Mouse (Mus musculus): ENCODE measurements around the gene Pold1. TPM values are rescaled to one million over a fixed set of nuclear protein-coding genes. Genes with fewer than 3 reads are reported as not detected.

Pold1 gene
- polyA plus RNA-seq, 1 experiment from 2014 or later = 25.3 TPM

- no peak for ATAC-seq (replicated peaks)
- peaks cover 73% of the 10 kb centered on the region for H3K4me1 ChIP-seq
- H3K4me2 ChIP-seq = peak overlapping the region; percentile 97
These were observed 41.3 kb upstream of the Pold1 start for GRCm38 (mm10) chr7:44589946-44590345.

GRCm38 (mm10) chr7:44589149-44589548, 40.5 kb upstream of the Pold1 start:
- Histone ChIP-seq H3K4me1 (peaks cover 66% of the 10 kb centered on the region), H3K4me2 (peak overlapping the region; percentile 97), H3K4me3 (peak overlapping the region; percentile 75), H3K9ac (peak overlapping the region; percentile 40), H3K27ac (peak overlapping the region; percentile 40), H3K36me3 (replicated peaks) (no peaks in the 10 kb centered on the region), H3K27me3 (replicated peaks) (peaks cover 13% of the 10 kb centered on the region), H3K9me3 (no peaks in the 10 kb centered on the region)
- WGBS = 0% methylated on average over 32 of the region's 33 CpGs
- ATAC-seq (replicated peaks) = peak; percentile 24

More at GRCm38 (mm10) chr7:44589946-44590345, 41.3 kb upstream of the Pold1 start:
- Histone ChIP-seq H3K9me3 (no peaks in the 10 kb centered on the region), H3K27me3 (replicated peaks) (peaks cover 13% of the 10 kb centered on the region), H3K9ac (no peak overlapping the region; the same call in 1 of the 2 replicates), H3K4me3 (peak overlapping the region; percentile 75), H3K36me3 (replicated peaks) (no peaks in the 10 kb centered on the region), H3K27ac (peak overlapping the region; percentile 40)
- 2% methylated on average over 13 of the region's 13 CpGs for WGBS

GRCm38 (mm10) chr7:44588338-44588737, 39.7 kb upstream of the Pold1 start:
- peaks cover 13% of the 10 kb centered on the region for H3K27me3 ChIP-seq (replicated peaks)
- H3K4me1 ChIP-seq = peaks cover 59% of the 10 kb centered on the region
- H3K36me3 ChIP-seq (replicated peaks) = no peaks in the 10 kb centered on the region
- H3K9ac ChIP-seq = peak overlapping the region; percentile 40
- 13% methylated on average over 12 of the region's 12 CpGs for WGBS
- H3K27ac ChIP-seq = peak overlapping the region; percentile 40
- peak overlapping the region; percentile 97 for H3K4me2 ChIP-seq
- peak overlapping the region; percentile 75 for H3K4me3 ChIP-seq
- no peak for ATAC-seq (replicated peaks)
- H3K9me3 ChIP-seq = no peaks in the 10 kb centered on the region

GRCm38 (mm10) chr7:44587676-44588075, 39.0 kb upstream of the Pold1 start:
- H3K4me3 ChIP-seq = peak overlapping the region; percentile 75
- no peaks in the 10 kb centered on the region for H3K9me3 ChIP-seq
- ATAC-seq (replicated peaks) = no peak
- H3K36me3 ChIP-seq (replicated peaks) = no peaks in the 10 kb centered on the region
- H3K9ac ChIP-seq = peak overlapping the region; percentile 41
- H3K27me3 ChIP-seq (replicated peaks) = peaks cover 13% of the 10 kb centered on the region; the same call in 1 of the 2 replicates
- no peak overlapping the region for H3K27ac ChIP-seq
- peak overlapping the region; percentile 97 for H3K4me2 ChIP-seq
- 40% methylated on average over 6 of the region's 6 CpGs for WGBS
- peaks cover 52% of the 10 kb centered on the region for H3K4me1 ChIP-seq

- Histone ChIP-seq H3K36me3 (replicated peaks) (no peaks in the 10 kb centered on the region), H3K4me1 (peaks cover 45% of the 10 kb centered on the region), H3K4me2 (peak overlapping the region; percentile 97), H3K4me3 (peak overlapping the region; percentile 75), H3K27me3 (replicated peaks) (0 out of 2 replicates have a peak, but pooled peaks cover 6% of the 10 kb centered on the region), H3K9ac (peak overlapping the region; percentile 41), H3K9me3 (no peaks in the 10 kb centered on the region), H3K27ac (peak overlapping the region; percentile 75; the same call in 1 of the 2 replicates)
- peak; percentile 24; the same call in 1 of the 2 replicates for ATAC-seq (replicated peaks)
- under 1% methylated on average over 18 of the region's 18 CpGs for WGBS
These were observed 38.3 kb upstream of the Pold1 start for GRCm38 (mm10) chr7:44586930-44587329.

- 5% methylated on average over 19 of the region's 19 CpGs for WGBS
- ATAC-seq (replicated peaks) = no peak
- peak overlapping the region; percentile 75 for H3K27ac ChIP-seq
- no peaks in the 10 kb centered on the region for H3K9me3 ChIP-seq
- H3K4me1 ChIP-seq = peaks cover 41% of the 10 kb centered on the region
- H3K36me3 ChIP-seq (replicated peaks) = no peaks in the 10 kb centered on the region
- H3K27me3 ChIP-seq (replicated peaks) = 0 out of 2 replicates have a peak, but pooled peaks cover 2% of the 10 kb centered on the region
- peak overlapping the region; percentile 75 for H3K4me3 ChIP-seq
- peak overlapping the region; percentile 97 for H3K4me2 ChIP-seq
- H3K9ac ChIP-seq = peak overlapping the region; percentile 54
These were observed 37.9 kb upstream of the Pold1 start for GRCm38 (mm10) chr7:44586518-44586917.

- Histone ChIP-seq H3K4me1 (peaks cover 34% of the 10 kb centered on the region), H3K27ac (no peak overlapping the region), H3K9ac (no peak overlapping the region), H3K27me3 (replicated peaks) (no peaks in the 10 kb centered on the region), H3K9me3 (no peaks in the 10 kb centered on the region), H3K36me3 (replicated peaks) (no peaks in the 10 kb centered on the region), H3K4me3 (no peak overlapping the region), H3K4me2 (no peak overlapping the region)
- no peak for ATAC-seq (replicated peaks)
- 98% methylated on average over 6 of the region's 6 CpGs for WGBS
These were observed 37.0 kb upstream of the Pold1 start for GRCm38 (mm10) chr7:44585606-44586005.

GRCm38 (mm10) chr7:44584921-44585320, 36.3 kb upstream of the Pold1 start:
- peaks cover 29% of the 10 kb centered on the region for H3K4me1 ChIP-seq
- no peak for ATAC-seq (replicated peaks)
- H3K9me3 ChIP-seq = no peaks in the 10 kb centered on the region
- H3K27ac ChIP-seq = no peak overlapping the region
- H3K4me3 ChIP-seq = no peak overlapping the region
- no peaks in the 10 kb centered on the region for H3K36me3 ChIP-seq (replicated peaks)
- H3K27me3 ChIP-seq (replicated peaks) = no peaks in the 10 kb centered on the region
- H3K4me2 ChIP-seq = no peak overlapping the region
- 89% methylated on average over 6 of the region's 6 CpGs for WGBS
- H3K9ac ChIP-seq = no peak overlapping the region

GRCm38 (mm10) chr7:44584265-44584804, 35.7 kb upstream of the Pold1 start:
- H3K9me3 ChIP-seq = no peaks in the 10 kb centered on the region
- ATAC-seq (replicated peaks) = no peak
- no peaks in the 10 kb centered on the region for H3K36me3 ChIP-seq (replicated peaks)
- H3K4me2 ChIP-seq = no peak overlapping the region
- no peak overlapping the region for H3K4me3 ChIP-seq
- peaks cover 23% of the 10 kb centered on the region for H3K4me1 ChIP-seq
- WGBS = 94% methylated on average over 4 of the region's 4 CpGs
- H3K9ac ChIP-seq = no peak overlapping the region
- H3K27me3 ChIP-seq (replicated peaks) = no peaks in the 10 kb centered on the region
- H3K27ac ChIP-seq = no peak overlapping the region

GRCm38 (mm10) chr7:44583146-44583545, 34.5 kb upstream of the Pold1 start:
- no peak for ATAC-seq (replicated peaks)
- peaks cover 12% of the 10 kb centered on the region for H3K4me1 ChIP-seq
- H3K27me3 ChIP-seq (replicated peaks) = no peaks in the 10 kb centered on the region
- H3K4me2 ChIP-seq = no peak overlapping the region
- WGBS = 94% methylated on average over 1 of the region's 1 CpGs
- H3K9ac ChIP-seq = no peak overlapping the region
- no peaks in the 10 kb centered on the region for H3K36me3 ChIP-seq (replicated peaks)
- H3K27ac ChIP-seq = no peak overlapping the region
- H3K9me3 ChIP-seq = no peaks in the 10 kb centered on the region
- H3K4me3 ChIP-seq = no peak overlapping the region

- no peak overlapping the region for H3K27ac ChIP-seq
- H3K4me2 ChIP-seq = no peak overlapping the region
- no peaks in the 10 kb centered on the region for H3K36me3 ChIP-seq (replicated peaks)
- H3K4me1 ChIP-seq = peaks cover 7% of the 10 kb centered on the region
- 80% methylated on average over 5 of the region's 5 CpGs for WGBS
- ATAC-seq (replicated peaks) = no peak
- no peak overlapping the region for H3K4me3 ChIP-seq
- H3K9me3 ChIP-seq = no peaks in the 10 kb centered on the region
- H3K9ac ChIP-seq = no peak overlapping the region
- no peaks in the 10 kb centered on the region for H3K27me3 ChIP-seq (replicated peaks)
These were observed 34.1 kb upstream of the Pold1 start for GRCm38 (mm10) chr7:44582709-44583108.

- Histone ChIP-seq H3K4me2 (no peak overlapping the region), H3K9ac (no peak overlapping the region), H3K27ac (no peak overlapping the region), H3K36me3 (replicated peaks) (no peaks in the 10 kb centered on the region), H3K9me3 (no peaks in the 10 kb centered on the region), H3K4me1 (no peaks in the 10 kb centered on the region), H3K4me3 (no peak overlapping the region), H3K27me3 (replicated peaks) (no peaks in the 10 kb centered on the region)
- ATAC-seq (replicated peaks) = no peak
- WGBS = 81% methylated on average over 6 of the region's 6 CpGs
These were observed 33.0 kb upstream of the Pold1 start for GRCm38 (mm10) chr7:44581637-44582036.

GRCm38 (mm10) chr7:44576333-44576844, 27.7 kb upstream of the Pold1 start:
- H3K4me3 ChIP-seq = no peak overlapping the region
- ATAC-seq (replicated peaks) = no peak
- H3K27ac ChIP-seq = no peak overlapping the region
- 50% methylated on average over 5 of the region's 5 CpGs for WGBS
- no peaks in the 10 kb centered on the region for H3K27me3 ChIP-seq (replicated peaks)
- no peaks in the 10 kb centered on the region for H3K4me1 ChIP-seq
- H3K4me2 ChIP-seq = no peak overlapping the region
- H3K9ac ChIP-seq = no peak overlapping the region
- H3K36me3 ChIP-seq (replicated peaks) = no peaks in the 10 kb centered on the region
- no peaks in the 10 kb centered on the region for H3K9me3 ChIP-seq
